Mouse (Mus musculus) cerebellum, postnatal 10 days (tissue): ENCODE data around the gene Sac3d1.
A peak's percentile ranks its signal among the peaks of the same experiment; 100 is the strongest.

ENCODE experiments used
- DNase-seq, 2 experiments: peaks; one replicate each; pipeline ENCODE4 v3.0.0; 2021; ENCODE audit warnings: mixed read lengths in 2 of 2

The Sac3d1 gene

GRCm38 (mm10) chr19:6068951-6069350 lies 49.5 kb downstream of the Sac3d1 start:
- DNase-seq, result no peak

DNA sequence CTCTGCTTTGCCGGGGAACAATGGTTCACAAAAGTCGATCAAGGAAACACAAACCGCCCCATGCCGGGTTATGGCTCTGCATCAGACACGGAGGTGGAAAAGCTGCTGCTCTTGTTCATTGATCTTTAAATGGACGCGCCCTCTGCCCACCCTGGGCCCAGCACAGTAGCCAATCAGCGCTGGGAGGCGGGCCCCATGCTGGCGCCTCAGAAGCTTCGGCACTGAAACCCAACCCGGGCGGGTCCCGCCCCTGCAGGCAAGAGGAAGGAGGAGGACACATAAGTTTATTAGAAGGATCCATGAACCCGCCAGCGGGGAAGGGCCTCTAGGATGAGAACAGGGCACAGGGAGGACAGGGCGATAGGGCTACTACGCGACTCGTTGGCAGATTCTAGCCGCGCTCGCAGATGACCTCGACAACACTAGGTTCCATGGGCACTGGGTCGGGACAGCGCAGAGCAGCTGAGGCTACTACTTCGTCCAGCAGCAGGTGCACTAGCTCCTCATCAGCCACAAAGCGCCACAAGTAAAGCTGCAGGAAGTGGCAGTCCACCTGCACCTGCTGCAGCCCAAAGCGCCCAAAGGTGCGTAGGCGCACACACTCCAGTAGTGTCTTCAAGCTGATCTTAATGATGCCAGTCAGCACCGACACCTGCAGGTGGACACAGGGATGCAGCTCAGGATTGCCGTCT lies 50.6 kb downstream of the Sac3d1 start, which contains the start of gene Tm7sf2:
TSS of gene Tm7sf2 (minus strand) at position 650 of the 692 bp plus-strand sequence.
- peak; percentile 91 to 95 for DNase-seq

DNA sequence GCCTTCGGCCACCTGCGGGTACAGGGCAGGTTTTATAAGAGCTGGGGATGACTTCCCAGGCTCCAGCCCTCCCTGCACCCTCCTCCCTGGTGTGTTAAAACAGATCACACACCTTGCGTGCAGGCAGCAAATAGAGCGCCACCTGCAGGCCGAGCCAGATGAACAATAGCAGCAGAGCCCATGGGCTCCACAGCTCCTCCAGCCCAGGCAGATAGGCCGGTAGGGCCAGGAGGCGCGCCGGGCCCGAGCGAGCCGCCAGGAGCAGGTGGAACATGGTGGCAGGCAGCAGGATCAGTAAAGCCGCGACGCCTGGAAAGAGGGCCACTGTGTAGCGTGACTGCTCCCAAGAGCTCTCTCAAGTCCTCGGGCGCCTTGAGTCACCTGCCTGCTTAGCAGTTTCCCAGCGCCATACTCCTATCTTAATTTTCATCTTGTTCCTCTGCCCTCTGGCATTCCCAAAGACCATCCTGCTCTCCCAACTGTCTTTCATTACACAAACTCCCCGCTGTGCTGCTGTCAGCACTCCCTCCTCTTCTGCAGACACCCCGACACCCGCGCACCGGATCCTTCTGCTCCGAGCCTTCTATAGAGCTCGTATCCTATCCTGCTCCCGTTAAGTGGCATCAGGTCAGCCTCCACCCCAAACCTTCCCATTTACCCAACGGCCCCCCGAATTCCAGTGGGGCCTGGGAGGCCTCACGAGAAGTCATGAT lies 51.3 kb downstream of the Sac3d1 start:
- peak; percentile 94 to 95 for DNase-seq

DNA sequence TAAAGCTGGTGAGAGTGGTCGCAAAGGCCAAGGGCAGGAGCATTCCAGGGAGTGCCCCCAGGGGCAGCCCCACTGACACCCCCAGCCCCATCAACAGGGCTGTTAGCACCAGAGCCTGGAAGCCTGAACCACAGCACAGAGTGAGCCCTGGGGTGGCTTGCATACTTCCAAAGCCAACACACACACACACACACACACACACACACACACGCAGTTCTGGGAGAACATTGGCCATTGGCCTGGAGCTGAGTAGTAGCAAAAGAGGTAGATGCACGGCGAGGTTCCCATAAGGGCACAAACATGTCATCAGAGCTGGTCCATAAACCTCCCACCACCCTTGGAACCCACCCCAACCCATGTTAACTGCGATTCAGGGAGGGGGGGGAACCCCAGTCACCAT lies 51.9 kb downstream of the Sac3d1 start:
- DNase-seq, result no peak
